In genomic region chr10:53435181-53435874, GRCm38 (mm10) we compare ENCODE assay signal across 8 mouse cellular contexts. TPM values are rescaled to one million over a fixed set of nuclear protein-coding genes. Genes with fewer than 3 reads are reported as not detected.
DNase-seq lines count a peak whose midpoint lies in the region; ATAC-seq lines count a peak whose summit lies in the region.

No protein-coding gene starts in this region.

- no peak overlapping the region for H3K4me3 ChIP-seq in hindbrain, embryonic 14.5 days (replicated peaks; ENCODE audit: low read length)

- H3K9ac ChIP-seq in hindbrain, embryonic 14.5 days, result no peak overlapping the region

- WGBS in hindbrain, embryonic 14.5 days, result 54% methylated on average over 14 of the region's 14 CpGs

- no peak overlapping the region for H3K4me2 ChIP-seq in hindbrain, embryonic 14.5 days (replicated peaks)

- no peaks in the 10 kb centered on the region for H3K36me3 ChIP-seq in hindbrain, embryonic 14.5 days (replicated peaks; ENCODE audit: control insufficient read depth, insufficient read depth)

- no peaks in the 10 kb centered on the region for H3K9me3 ChIP-seq in hindbrain, embryonic 14.5 days (ENCODE audit: control insufficient read depth, low read length)

- peaks cover 4% of the 10 kb centered on the region; the same call in 1 of the 2 replicates for H3K4me1 ChIP-seq in hindbrain, embryonic 14.5 days (replicated peaks; ENCODE audit: control insufficient read depth, insufficient read depth, low read length)

- no peaks in the 10 kb centered on the region for H3K27me3 ChIP-seq in hindbrain, embryonic 14.5 days (ENCODE audit: control insufficient read depth, insufficient read depth, low read length)

- ATAC-seq in activated CD4-positive, CD25-positive, alpha-beta regulatory T cell, adult 4 months, result peak; percentile 43
- peak; percentile 13; the same call in 1 of the 2 replicates for ATAC-seq in hindbrain, embryonic 14.5 days (ENCODE audit: low FRiP score)

- peak overlapping the region; percentile 41; the same call in 1 of the 2 replicates for H3K27ac ChIP-seq in hindbrain, embryonic 14.5 days

- peak; percentile 22 for DNase-seq in cerebellum, adult 9-11 months
- DNase-seq in gastrocnemius, adult 18-20 months (ENCODE audit: low spot score), result peak; percentile 78
- no peak for DNase-seq in hindbrain, embryonic 14.5 days (ENCODE audit: low spot score)
- DNase-seq in layer of hippocampus, postnatal 25 days (ENCODE audit: extremely low spot score in 1 of 2, low spot score in 1 of 2), result peak; percentile 21 to 56
- peak; percentile 92 for DNase-seq in lung, postnatal 36 days
- peak; percentile 40 for DNase-seq in retina, postnatal 1 day
- peak; percentile 49 for DNase-seq in urinary bladder, postnatal 10 days (ENCODE audit: low spot score)

RNA-seq across cellular contexts. Expression of gene Cep85l, which starts 55.6 kb away (rescaled TPM):
- 1 to 10 TPM; 1.7 to 1.9 TPM for polyA plus RNA-seq in activated CD4-positive, CD25-positive, alpha-beta regulatory T cell, adult 4 months (2017; shearing (Covaris generic))
- total RNA-seq in gastrocnemius, adult 18-20 months (2021), result 10 to 100 TPM; 30.7 to 44.0 TPM
- 6.0 and 7.8 TPM in 2 replicates for polyA plus RNA-seq in hindbrain, embryonic 14.5 days (2014; fragmentation: Nextera tagmentation; extraction: Ambion mirVana)
- total RNA-seq in layer of hippocampus, postnatal 25 days (2021), result 10 to 100 TPM; 20.6 to 24.8 TPM
